Mouse (Mus musculus) layer of hippocampus, postnatal 14 days (tissue): ENCODE data around the gene Zdhhc19. TPM values are rescaled to one million over a fixed set of nuclear protein-coding genes. Genes with fewer than 3 reads are reported as not detected.

ENCODE experiments used
- DNase-seq, 2 experiments: peaks; one replicate each; pipeline ENCODE4 v3.0.0; 2021 to 2022; ENCODE audit warnings: low spot score in 2 of 2, mixed read lengths in 1 of 2
- long read RNA-seq, 2 experiments: library from polyadenylated mRNA; stranded (forward); transcript quantifications; one replicate each; pipeline ENCODE4 v2.0.0; 2021
- total RNA-seq, 2 experiments: library from RNA; stranded (reverse); gene quantifications; 2 replicates each; pipeline ENCODE4 v1.2.3; 2021

Gene Zdhhc19
- not detected for total RNA-seq
- long read RNA-seq, experiment 1 = 0 reads
- long read RNA-seq, experiment 2 = 0 reads

DNA sequence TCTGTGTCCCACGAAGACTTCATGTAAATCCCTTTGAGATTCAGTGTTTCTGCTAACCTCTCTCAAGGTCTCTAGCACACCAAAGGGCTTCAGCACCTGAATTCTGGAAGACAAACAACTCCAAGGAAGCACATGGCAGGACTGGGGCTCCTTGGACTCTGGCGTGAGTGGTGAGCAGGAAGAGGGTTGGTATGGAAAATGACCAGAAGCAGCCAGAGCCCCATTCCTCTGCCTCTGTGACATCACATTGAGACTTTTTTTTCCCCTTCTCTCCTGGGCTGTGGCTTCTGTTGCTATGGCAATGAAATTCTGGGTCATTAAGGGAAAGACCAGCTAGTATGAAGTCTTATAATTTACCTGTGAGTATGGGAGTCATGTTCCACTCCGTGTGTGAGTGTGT is at the start of gene Zdhhc19:
Gene Zdhhc19 (plus strand): TSS at position 301 of the 400 bp plus-strand sequence.
- no peak for DNase-seq

DNA sequence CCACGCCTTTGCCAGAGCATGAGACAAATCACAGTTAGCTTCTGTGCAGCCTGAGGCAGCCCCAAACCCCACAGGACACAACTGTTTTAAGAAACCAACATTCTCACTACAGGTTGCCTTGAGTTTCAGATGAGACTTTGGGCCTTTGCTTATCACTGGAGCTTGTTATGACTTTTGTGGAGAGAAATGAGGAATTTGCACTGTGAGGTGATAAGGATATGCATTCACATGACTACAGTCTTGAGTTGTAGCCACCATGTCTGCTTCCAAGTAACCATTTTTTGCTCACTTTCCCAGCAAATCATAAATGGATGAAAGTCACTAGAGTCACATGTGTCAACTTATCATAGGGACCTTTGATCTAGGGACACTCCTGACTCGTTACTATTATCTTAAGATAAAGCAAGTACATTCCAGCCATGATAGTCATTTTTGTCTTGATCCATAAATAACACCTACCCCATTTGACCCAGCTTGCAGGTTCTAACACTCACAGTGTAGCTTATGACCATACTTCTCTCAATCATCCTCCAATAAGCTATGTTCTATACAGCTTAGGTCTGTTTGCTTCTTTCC is 49.4 kb upstream of the Zdhhc19 start:
- DNase-seq = no peak

GRCm38 (mm10) chr16:32449665-32450064 is 46.4 kb upstream of the Zdhhc19 start:
- no peak for DNase-seq

DNA sequence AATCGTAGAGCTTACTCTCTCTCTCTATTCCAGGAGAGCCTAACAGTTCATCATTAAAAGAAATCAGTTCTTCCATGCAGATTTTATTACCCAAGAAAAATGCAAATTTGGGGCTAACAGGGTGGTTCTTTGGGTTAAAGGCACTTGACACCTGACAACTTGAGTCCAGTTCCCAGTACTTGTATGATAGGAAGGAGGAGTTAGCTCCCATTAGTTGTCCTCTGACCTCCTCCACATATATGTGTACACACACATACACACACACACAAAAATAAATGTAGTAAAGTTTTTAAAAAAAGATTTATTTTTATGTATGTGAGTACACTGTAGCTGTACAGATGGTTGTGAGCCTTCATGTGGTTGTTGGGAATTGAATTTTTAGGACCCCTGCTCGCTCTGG is 45.9 kb upstream of the Zdhhc19 start:
- no peak for DNase-seq

DNA sequence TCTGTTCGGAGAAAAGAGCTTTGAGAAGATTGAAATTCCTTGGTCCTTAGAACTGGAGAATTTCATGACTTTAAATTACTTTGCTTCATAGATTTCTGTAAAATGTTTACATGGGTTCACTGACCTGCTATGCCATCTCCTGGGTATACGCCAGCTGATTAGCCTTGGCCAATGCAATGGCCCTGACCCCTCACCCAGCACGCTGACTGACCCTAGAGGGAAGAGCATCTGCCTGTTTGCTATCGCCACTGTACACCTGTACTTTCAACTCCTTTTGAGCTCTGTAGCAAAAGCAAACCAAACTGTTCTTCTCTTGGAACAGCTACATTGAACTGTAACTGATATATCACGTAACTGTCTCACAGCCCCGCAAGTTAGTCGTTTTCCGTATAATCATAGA is 43.0 kb upstream of the Zdhhc19 start:
- DNase-seq = no peak

- DNase-seq = no peak
These were observed 41.4 kb upstream of the Zdhhc19 start for GRCm38 (mm10) chr16:32454646-32455045.

- no peak for DNase-seq
These were observed 40.0 kb upstream of the Zdhhc19 start for GRCm38 (mm10) chr16:32456086-32456485.

GRCm38 (mm10) chr16:32456761-32457160 is 39.3 kb upstream of the Zdhhc19 start:
- no peak for DNase-seq

DNA sequence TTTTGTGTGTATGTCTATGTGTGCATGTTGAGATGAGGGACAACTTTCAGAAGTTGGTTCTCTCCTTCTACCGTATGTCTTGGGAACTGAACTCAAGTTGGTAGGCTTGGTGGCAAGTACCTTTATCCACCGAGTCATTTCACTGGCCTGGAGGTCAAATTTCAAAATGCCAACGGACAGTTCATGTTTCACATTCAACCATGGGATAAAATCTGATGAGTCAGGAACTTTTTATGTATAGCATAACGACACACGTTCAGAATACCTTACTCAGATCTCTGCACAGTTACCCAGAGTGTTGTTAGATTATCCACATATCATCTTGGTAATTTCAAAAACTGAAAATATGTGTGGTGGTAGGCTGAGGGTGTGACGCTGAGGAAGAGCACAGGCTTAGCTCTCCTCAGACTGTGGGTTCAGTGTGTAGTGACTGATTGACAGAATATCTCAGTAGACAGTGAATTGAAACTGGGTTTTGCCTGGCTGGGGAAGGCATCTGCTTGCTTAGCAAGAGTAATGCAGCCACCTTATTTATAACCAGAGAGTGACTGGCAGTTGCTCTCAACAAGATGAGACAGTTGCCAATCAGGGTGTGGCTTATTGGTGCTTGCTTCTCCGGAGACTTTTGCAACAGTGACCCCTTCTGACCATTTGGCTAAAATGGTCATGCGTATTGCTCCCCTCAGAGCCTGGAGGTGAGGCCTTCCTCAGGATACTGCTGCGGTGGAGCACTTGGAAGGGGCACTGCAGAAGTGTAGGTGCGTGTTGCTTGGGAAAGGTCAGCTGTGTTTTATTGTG is 38.3 kb upstream of the Zdhhc19 start:
- DNase-seq = peak; percentile 16 to 65

GRCm38 (mm10) chr16:32460518-32460917 is 35.5 kb upstream of the Zdhhc19 start:
- DNase-seq = no peak

- no peak for DNase-seq
These were observed 34.4 kb upstream of the Zdhhc19 start for GRCm38 (mm10) chr16:32461713-32462112.

GRCm38 (mm10) chr16:32462950-32463349 is 33.1 kb upstream of the Zdhhc19 start:
- DNase-seq = no peak

- no peak for DNase-seq
These were observed 32.6 kb upstream of the Zdhhc19 start for GRCm38 (mm10) chr16:32463426-32463825.

GRCm38 (mm10) chr16:32464908-32465307 is 31.2 kb upstream of the Zdhhc19 start:
- no peak for DNase-seq

- DNase-seq = no peak
These were observed 27.6 kb upstream of the Zdhhc19 start for GRCm38 (mm10) chr16:32468488-32468887.

- DNase-seq = no peak
These were observed 26.5 kb upstream of the Zdhhc19 start for GRCm38 (mm10) chr16:32469404-32470105.

GRCm38 (mm10) chr16:32472276-32473015 is 23.6 kb upstream of the Zdhhc19 start:
- no peak for DNase-seq

- DNase-seq = no peak
These were observed 18.8 kb upstream of the Zdhhc19 start for GRCm38 (mm10) chr16:32477315-32477714.

GRCm38 (mm10) chr16:32479415-32479814 is 16.6 kb upstream of the Zdhhc19 start:
- DNase-seq = no peak

DNA sequence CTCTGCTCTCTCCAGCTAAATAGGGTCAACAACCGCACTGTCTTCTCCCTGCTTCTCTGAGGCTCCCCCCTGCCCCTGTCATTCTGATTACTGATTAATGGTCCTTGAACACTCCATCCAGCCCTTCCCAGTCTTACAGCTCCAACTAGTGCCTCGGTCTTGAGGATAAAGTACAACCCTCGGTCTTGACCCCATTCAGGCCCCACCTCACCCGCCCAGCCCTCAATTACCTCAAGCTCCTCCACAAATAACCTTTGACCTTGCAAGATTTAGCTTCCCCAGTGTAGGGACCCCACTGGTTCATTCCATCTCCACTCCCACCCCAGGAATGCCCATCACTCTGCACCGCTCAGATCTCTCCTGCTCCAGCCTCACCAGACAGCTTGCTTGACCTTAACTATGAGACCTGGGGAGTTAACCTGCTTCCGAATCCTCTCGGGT is 11.6 kb upstream of the Zdhhc19 start:
- DNase-seq = no peak

DNA sequence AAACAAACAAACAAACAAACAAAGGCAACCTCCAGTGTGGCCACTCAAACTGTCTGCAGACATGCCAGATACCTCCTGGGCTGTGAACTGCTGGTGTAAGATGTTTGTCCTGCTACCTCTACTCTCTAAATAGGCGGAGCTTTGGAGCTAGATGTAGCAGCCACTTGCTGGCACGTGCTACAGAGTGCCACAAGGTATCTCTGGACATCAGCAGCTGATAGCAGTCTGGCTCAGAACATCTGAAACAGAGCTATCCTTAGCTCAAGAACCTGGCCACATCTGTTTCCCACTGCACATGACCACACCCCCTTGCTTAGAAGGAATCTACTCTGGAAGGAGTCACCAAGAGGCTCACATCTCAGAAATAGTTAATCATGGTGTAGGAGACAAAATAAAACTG is 10.9 kb upstream of the Zdhhc19 start:
- no peak for DNase-seq
